Mouse (Mus musculus) cerebellum, adult (tissue): ENCODE results near the gene Gpr137c.

Source experiments
- ATAC-seq: cut with Nextera tagmentation; 2 replicates; pipeline ENCODE4 v1.9.2; 2017; ENCODE audit warnings: mild to moderate bottlenecking, moderate library complexity, mixed read lengths; ENCODE audit not compliant: insufficient number of reproducible peaks, low FRiP score, low TSS enrichment

Gene Gpr137c

GRCm38 (mm10) chr14:45219281-45220089 is at the start of gene Gpr137c:
TSS of gene Gpr137c (plus strand) at chr14:45219717.
- peak; percentile 93 for ATAC-seq

DNA sequence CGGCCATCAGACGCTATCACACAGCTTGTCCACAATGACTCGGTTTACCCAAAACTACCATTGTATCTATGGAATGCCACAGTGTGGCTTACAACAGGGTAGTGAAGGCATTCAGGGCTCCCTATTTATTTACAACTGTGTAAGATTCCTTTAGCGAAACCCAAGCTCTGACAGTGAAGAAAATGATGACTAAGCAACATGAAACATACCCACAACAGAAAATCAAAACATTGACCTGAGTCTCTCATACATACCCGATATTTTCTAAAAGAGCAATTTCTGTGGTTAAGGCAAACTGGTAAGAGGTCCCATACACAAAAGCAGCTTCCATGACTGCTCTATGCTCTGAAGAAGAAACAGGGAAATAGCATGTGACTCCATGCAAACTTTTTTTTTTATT is 47.3 kb upstream of the Gpr137c start:
- ATAC-seq = no peak

DNA sequence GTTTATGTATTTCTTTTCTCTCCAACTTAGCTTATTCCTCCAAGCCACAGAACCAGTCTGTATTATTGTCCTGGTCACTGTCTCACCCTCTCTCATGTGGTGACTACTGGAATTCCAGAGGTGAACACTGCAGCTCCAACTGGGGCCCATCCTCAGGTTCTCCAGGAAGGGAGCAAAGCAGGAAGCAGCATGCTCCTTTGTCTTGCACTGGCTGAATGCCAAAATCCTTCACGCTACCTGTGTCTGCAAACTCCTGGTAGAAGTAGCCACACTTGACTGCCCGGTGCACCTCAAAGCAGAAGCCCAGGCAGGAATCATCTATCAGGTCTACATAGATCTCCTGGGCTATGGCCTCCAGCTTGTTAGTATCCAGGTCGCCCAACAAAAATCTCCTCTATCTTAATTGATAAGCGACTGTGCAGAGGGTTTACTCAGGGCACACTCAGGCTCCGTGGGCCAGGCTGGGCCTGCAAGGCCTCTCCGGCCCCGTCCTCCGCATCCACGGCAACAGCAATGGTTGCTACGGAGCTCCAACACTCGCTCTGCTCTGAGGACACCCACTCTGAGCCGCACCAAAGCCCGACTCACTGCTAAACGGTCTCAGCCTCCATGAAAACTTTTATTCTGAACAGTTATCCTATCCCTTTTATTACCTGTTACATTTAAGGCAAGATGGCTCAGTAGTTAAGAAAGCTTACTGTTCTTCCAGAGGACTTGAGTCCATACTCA is 44.3 kb upstream of the Gpr137c start:
- ATAC-seq = no peak

DNA sequence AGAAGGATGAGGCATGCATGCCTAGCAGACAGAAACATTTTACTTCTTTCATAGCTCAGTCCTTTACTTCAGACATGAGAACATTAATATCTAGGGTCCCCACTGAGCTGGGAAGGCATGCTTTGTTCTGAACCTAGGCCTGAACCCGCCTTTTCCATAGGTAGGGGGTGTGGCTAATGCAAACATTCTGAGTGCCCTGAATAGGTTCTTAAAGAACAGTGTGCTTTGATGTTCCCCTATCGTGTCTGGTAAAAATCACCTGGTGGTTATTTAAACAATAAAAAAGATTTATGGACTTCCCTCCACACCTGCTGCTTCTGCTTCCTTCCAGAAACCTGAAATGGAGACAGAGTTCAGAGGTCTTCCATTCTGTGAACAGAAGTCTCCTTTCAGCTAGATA is 40.3 kb upstream of the Gpr137c start:
- ATAC-seq = no peak

DNA sequence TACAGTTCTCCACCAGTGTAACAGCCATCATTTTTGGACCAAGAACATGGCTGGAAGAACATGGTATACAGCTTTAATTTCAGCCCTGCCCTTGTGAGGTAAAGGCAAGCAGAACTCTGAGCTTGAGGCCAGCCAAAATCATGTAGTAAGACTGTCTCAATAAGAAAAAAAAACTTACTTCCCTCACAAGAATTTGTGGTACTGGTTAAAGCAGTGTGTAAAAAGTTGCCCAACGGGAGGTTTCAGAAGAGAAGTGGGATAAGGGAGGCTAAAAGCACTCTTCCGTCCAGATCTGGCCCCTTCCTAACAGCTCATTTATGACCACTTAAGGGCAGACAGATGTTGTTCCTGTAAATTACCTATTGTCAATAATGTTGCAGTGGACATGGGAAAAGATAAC is 39.9 kb upstream of the Gpr137c start:
- ATAC-seq = no peak

- no peak for ATAC-seq
These were observed 37.9 kb upstream of the Gpr137c start for GRCm38 (mm10) chr14:45181611-45182010.

DNA sequence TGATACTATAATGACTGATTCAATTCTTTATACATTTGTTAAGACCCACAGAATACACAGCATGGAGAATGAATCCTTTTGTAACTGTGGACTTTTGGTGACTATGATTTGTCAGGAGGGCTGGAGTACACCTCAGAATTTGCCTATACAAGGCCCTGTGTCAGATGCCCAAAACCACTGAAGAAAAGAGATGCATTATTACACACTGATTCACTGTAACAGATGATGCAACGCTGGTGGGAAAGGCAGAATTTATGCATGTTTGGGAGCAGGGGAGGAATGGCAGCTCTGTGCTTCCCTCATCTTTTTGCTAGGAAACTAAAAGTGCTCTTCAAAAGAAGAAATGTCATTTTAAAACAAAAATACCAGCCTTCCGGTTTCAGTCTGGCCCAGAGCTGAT is 28.5 kb upstream of the Gpr137c start:
- ATAC-seq = no peak

- no peak for ATAC-seq
These were observed 18.9 kb upstream of the Gpr137c start for GRCm38 (mm10) chr14:45200607-45201006.

DNA sequence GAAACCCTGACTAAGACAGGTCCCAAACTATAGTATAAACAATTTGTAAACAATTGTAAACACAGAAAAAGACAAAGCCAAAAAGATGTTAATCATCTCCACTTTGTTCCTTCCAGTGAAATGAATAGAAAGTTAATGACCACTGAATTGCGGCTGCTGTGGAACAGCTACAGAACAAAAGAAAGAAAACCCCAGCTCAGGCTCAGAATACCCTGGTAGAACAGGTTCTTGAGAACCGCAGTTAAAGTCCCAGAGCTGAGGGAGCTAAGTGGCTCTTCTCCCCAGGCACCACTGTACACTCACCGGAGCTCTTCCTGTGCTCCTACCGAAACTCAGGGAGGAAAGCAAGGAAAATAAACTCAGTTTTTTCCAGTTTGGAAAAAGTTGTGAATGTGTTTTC is 8.8 kb upstream of the Gpr137c start:
- no peak for ATAC-seq

DNA sequence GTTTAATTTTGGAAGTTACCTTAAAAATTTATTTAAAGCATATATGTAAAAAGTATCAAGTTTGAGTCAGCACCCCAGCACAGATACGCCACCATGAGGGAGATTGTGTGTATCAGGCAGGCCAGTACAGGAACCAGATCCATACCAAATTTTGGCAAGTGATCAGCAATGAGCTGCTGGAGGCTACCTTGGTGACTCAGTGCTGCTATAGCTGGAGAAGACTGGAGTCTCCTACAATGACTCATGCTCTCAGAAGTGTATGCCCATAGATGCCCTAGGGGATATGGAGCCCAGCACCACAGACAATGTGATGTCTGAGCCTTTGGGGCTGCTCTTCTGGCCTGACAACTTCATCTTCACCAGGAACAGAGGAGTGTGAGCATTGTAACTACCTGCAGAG is 8.1 kb upstream of the Gpr137c start:
- ATAC-seq = no peak

DNA sequence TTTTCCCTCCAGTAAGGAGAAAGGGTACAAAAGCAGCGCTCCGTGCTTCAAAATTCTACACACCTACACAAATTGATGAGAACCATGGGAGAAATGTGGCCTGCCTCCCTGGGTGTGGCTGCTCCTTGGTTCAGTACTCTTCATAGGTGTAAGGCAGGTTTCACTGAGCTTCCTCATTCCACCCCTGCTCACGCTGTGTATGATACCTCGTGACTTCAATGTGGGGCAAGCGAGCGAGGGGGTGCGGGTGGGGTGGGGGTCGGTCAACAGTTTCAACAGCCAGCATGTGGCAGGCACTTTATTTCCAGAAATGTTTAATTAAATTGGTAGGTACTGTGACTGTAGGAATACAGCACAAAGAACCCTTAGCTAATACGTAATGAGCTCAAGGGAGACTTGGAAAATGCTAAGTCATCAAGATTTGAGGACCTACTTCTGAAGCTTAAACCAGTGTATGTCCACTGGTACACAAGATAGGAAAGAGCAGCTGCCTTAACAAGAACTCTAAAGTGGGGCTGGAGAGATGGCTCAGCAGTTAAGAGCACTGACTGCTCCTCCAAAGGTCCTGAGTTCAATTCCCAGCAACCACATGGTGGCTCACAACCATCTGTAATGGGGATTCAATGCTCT is 2.7 kb upstream of the Gpr137c start:
- no peak for ATAC-seq

- no peak for ATAC-seq
These were observed 1.8 kb upstream of the Gpr137c start for GRCm38 (mm10) chr14:45217693-45218092.

GRCm38 (mm10) chr14:45220090-45220956 is 806 bp downstream of the Gpr137c start, which contains the start of gene Txndc16:
TSS of gene Txndc16 (minus strand) at chr14:45220328.
- peak; percentile 27 for ATAC-seq

GRCm38 (mm10) chr14:45220957-45221630 is 1.6 kb downstream of the Gpr137c start:
- peak; percentile 2; the same call in 1 of the 2 replicates for ATAC-seq

DNA sequence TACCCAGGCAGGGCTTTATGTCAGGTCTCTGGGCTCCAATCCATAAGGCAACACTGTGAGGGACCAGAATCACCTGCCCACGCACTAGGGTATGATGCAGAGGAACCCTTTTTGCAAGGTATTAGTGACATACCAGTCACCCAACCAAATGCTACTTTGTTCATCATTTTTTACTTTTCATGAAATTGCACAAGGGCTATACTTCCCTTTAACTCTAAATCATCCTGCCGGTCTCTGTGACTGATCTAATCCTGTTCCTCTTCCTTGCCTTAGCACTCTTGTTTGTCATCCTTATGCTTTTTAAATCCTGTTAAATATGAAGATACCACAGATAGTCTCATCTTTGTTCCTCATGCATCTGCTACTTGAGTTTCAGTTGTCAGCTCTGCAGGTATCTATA is 19.5 kb downstream of the Gpr137c start:
- no peak for ATAC-seq

DNA sequence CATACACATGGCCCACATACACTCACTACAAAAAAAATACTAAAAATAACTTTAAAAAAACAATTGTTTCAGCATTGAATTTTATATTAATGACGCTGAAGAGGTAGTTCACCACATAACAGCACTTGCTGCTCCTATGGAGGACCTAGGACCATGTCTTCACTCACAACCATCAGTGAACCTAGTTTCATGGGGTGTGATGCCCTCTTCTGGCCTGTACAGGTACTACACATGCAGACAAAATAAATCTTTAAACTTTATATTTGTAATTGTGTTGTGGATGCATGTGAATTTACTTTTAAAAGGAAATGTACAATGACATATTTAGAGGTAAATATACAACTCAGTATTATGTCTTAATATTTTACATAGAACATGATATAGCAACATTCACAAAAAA is 22.1 kb downstream of the Gpr137c start:
- ATAC-seq = no peak

DNA sequence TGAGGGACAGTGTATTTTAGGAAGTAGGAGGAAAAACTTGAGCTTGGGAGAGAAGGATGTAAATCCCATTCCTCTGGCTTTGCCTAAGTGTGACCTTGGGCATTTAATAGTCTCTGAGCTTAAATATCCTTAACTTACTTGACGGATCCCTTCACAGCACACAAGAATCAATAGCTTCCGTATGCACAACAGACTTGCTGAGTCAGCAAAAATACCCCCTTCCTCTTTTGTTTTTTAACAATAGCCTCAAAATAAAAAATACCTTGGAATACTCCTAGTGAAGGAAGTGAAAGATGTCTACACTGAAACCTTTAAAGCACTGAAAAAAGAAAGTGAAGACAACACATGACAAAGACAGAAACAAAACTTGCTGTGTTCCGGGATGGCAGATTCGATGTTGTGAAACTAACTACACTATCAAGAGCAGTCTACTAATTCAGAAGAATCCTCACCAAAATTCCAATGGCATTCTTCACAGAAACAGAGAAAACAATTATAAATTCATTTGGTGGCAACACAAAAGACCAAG is 32.1 kb downstream of the Gpr137c start:
- ATAC-seq = no peak

DNA sequence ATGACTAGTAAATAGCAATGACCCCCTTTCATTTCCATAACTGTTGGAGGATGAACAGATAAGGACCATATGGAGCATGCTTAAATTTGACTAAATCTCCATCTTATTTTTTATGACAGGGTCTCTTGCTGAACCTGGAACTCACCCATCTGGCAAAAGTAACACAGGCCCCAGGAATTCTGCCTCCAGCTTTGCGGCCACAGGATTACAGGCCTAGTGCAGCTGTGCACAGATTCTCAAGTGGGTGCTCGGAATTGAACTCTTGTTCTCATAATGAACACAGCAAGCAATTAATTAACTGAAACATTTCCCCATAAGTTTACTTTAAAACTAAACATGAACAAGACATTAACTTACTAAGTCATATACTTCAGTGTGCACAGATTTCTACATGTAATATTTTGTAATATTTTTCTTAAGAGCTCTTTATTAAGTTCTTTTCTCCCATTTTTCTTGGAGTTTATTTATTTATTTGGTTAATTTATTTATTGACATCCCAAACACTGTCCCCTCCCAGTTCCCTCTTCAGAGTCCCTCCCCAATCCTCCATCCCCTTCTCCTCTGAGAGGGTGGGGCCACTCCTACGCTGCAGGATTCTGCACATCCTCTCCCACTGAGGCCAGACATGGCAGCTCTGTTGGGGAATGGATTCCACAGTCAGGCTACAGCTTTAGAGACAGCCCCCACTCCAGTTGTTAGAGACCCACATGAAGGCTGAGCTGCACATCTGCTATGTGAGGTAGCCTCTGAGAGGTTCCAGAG is 44.5 kb downstream of the Gpr137c start:
- no peak for ATAC-seq

DNA sequence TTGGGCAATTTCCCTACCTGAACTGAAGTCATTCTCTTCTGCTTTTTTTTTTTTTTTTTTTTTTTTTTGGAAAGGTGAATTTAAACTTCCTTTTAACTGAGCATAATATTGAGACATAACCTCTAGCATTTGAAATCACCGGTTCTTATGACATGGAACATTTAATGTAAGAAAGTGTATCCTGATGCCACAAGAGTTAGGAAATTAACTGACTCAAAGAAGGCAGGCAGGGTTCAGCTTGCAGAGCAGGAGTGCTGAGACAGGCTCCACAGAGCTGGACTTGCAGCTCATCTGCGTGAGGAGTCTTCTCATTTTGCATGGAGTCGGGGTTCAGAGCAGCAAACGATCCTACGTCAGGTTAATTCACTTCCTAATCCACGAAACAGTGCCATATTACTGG is 56.3 kb downstream of the Gpr137c start:
- no peak for ATAC-seq
